Mouse (Mus musculus) stomach, postnatal 0 days (tissue): ENCODE results near the gene Mri1.

Source experiments
- CTCF ChIP-seq: IDR thresholded peaks from 2 replicates; pipeline ENCODE4 v1.5.1; 2016; ENCODE audit warnings: antibody characterized with exemption, low read depth, mild to moderate bottlenecking, moderate library complexity
- EP300 ChIP-seq: optimal IDR thresholded peaks from 2 replicates; pipeline ENCODE3; 2016; ENCODE audit warnings: antibody characterized with exemption

DNA sequence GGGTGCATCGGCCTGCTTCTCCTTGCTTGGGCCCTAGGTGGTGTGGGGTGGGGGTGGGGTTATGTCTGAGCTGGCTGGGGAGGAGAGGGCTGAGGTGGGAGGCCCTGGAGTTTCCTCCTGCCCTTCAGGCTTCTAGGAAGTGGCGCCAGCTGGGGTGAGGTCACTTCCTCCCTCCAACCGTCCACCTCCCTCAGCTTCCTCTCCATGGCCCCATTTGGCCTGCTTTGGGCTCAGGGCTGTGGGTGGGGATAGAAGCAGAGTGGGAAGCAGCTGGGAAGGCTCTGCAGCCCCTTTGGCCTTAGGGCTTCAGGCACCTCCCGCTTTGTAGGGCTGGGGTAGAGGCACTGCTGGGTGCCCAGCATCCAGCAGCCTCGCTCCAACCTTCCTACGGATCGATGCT is 49.3 kb downstream of the Mri1 start:
- TF ChIP-seq CTCF (no peak), EP300 (no peak)
